Mouse (Mus musculus) embryonic facial prominence, embryonic 11.5 days (tissue): ENCODE measurements at regions not wholly inside any gene's neighbourhood (a gene's known extent, or its start where the extent isn't known, plus 50 kb on each side); places are given as distances from the start of the nearest gene placed in this dataset.

Experiments used
- ATAC-seq: fragments of 200-750 bp; cut with Nextera tagmentation; replicated peaks from 2 replicates; pipeline ENCODE4 v1.8.0; 2017; ENCODE audit warnings: low read depth; ENCODE audit not compliant: insufficient number of reproducible peaks, low FRiP score, low TSS enrichment
- DNase-seq: peaks from one replicate; pipeline ENCODE4 v3.0.0-alpha.2; 2015; ENCODE audit warnings: low spot score
- H3K27ac ChIP-seq: fragments of 300-500 bp; sonication (generic); replicated peaks from 2 replicates; pipeline ENCODE4 v1.5.1; 2014; ENCODE audit warnings: mild to moderate bottlenecking, low read depth, low read length, control low read depth
- H3K27me3 ChIP-seq: fragments of 300-500 bp; sonication (generic); 2 replicates; pipeline ENCODE4 v1.6.1; 2014; ENCODE audit warnings: mild to moderate bottlenecking, low read length, moderate library complexity, mixed read lengths; ENCODE audit not compliant: control insufficient read depth, insufficient read depth
- H3K36me3 ChIP-seq: fragments of 300-500 bp; sonication (generic); replicated peaks from 2 replicates; pipeline ENCODE4 v1.6.1; 2014; ENCODE audit warnings: low read depth, mild to moderate bottlenecking, low read length, moderate library complexity, mixed read lengths; ENCODE audit not compliant: control insufficient read depth, insufficient read depth
- H3K4me1 ChIP-seq: fragments of 300-500 bp; sonication (generic); 2 replicates; pipeline ENCODE4 v1.6.1; 2014; ENCODE audit warnings: low read length, mixed read lengths; ENCODE audit not compliant: control insufficient read depth, insufficient read depth
- H3K4me2 ChIP-seq: fragments of 300-500 bp; sonication (generic); 2 replicates; pipeline ENCODE4 v1.6.1; 2014; ENCODE audit warnings: low read depth, mild to moderate bottlenecking, control low read depth, low read length, moderate library complexity
- H3K4me3 ChIP-seq: fragments of 300-500 bp; sonication (generic); 2 replicates; pipeline ENCODE4 v1.5.1; 2014; ENCODE audit warnings: low read depth, low read length, control low read depth
- H3K9ac ChIP-seq: fragments of 300-500 bp; sonication (generic); replicated peaks from 2 replicates; pipeline ENCODE4 v1.6.1; 2014; ENCODE audit warnings: mild to moderate bottlenecking, control low read depth, low read length
- H3K9me3 ChIP-seq: fragments of 300-500 bp; sonication (generic); replicated peaks from 2 replicates; pipeline ENCODE4 v1.6.1; 2016; ENCODE audit warnings: mild to moderate bottlenecking, low read length, inconsistent platforms, mixed read lengths; ENCODE audit not compliant: control insufficient read depth
- WGBS: fragments of 180-500 bp; shearing (Covaris S2); extraction: QIAGEN DNeasy Blood & Tissue Kit; methylation state at CpG from one replicate; pipeline ENCODE4 v1.1.7; 2014; 5-methylcytosine and 5-hydroxymethylcytosine counted together

GRCm38 (mm10) chr5:111801051-111801450 is 67.3 kb downstream of the Gm26897 start:
- ATAC-seq (no peak), DNase-seq (no peak)
- Histone ChIP-seq H3K27me3 (no peaks in the 10 kb centered on the region), H3K9ac (no peak overlapping the region), H3K36me3 (no peaks in the 10 kb centered on the region), H3K9me3 (no peaks in the 10 kb centered on the region), H3K4me1 (peaks cover 19% of the 10 kb centered on the region), H3K4me2 (no peak overlapping the region), H3K4me3 (no peak overlapping the region), H3K27ac (no peak overlapping the region)
- WGBS: 69% methylated on average over 2 of the region's 2 CpGs

- no peak for DNase-seq
- Histone ChIP-seq H3K36me3 (no peaks in the 10 kb centered on the region), H3K4me1 (peaks cover 11% of the 10 kb centered on the region), H3K27ac (no peak overlapping the region), H3K4me3 (no peak overlapping the region), H3K9ac (no peak overlapping the region), H3K4me2 (no peak overlapping the region), H3K9me3 (no peaks in the 10 kb centered on the region), H3K27me3 (no peaks in the 10 kb centered on the region)
- 58% methylated on average over 6 of the region's 6 CpGs for WGBS
- no peak for ATAC-seq
These were observed 70.8 kb downstream of the Gm26897 start for GRCm38 (mm10) chr5:111804542-111804941.

- 71% methylated on average over 7 of the region's 7 CpGs for WGBS
- no peaks in the 10 kb centered on the region for H3K9me3 ChIP-seq
- H3K4me2 ChIP-seq: no peak overlapping the region
- DNase-seq: no peak
- no peak for ATAC-seq
- no peak overlapping the region for H3K4me3 ChIP-seq
- H3K27me3 ChIP-seq: no peaks in the 10 kb centered on the region
- H3K36me3 ChIP-seq: no peaks in the 10 kb centered on the region
- peaks cover 9% of the 10 kb centered on the region; the same call in 1 of the 2 replicates for H3K4me1 ChIP-seq
- no peak overlapping the region for H3K27ac ChIP-seq
- H3K9ac ChIP-seq: no peak overlapping the region
These were observed 71.4 kb downstream of the Gm26897 start for GRCm38 (mm10) chr5:111805150-111805549.

GRCm38 (mm10) chr5:111805761-111806191 is 72.1 kb downstream of the Gm26897 start:
- Histone ChIP-seq H3K27ac (0 out of 2 replicates have a peak overlapping the region, but pooled peaks have one; percentile 6), H3K36me3 (no peaks in the 10 kb centered on the region), H3K4me2 (no peak overlapping the region), H3K9ac (no peak overlapping the region), H3K9me3 (no peaks in the 10 kb centered on the region), H3K27me3 (no peaks in the 10 kb centered on the region), H3K4me3 (no peak overlapping the region), H3K4me1 (peaks cover 9% of the 10 kb centered on the region; the same call in 1 of the 2 replicates)
- 30% methylated on average over 17 of the region's 17 CpGs for WGBS
- no peak for ATAC-seq
- no peak for DNase-seq

- ATAC-seq: no peak
- 36% methylated on average over 7 of the region's 7 CpGs for WGBS
- DNase-seq: peak; percentile 55
- no peaks in the 10 kb centered on the region for H3K27me3 ChIP-seq
- no peak overlapping the region for H3K4me3 ChIP-seq
- no peak overlapping the region for H3K4me2 ChIP-seq
- H3K27ac ChIP-seq: no peak overlapping the region
- H3K4me1 ChIP-seq: peaks cover 9% of the 10 kb centered on the region; the same call in 1 of the 2 replicates
- no peaks in the 10 kb centered on the region for H3K9me3 ChIP-seq
- no peak overlapping the region for H3K9ac ChIP-seq
- no peaks in the 10 kb centered on the region for H3K36me3 ChIP-seq
These were observed 76.5 kb downstream of the Gm26897 start for GRCm38 (mm10) chr5:111810079-111810808.

GRCm38 (mm10) chr5:111812581-111812980 is 78.9 kb downstream of the Gm26897 start:
- WGBS: 50% methylated on average over 7 of the region's 7 CpGs
- H3K27me3 ChIP-seq: no peaks in the 10 kb centered on the region
- no peak overlapping the region for H3K4me3 ChIP-seq
- H3K9ac ChIP-seq: no peak overlapping the region
- no peak overlapping the region for H3K4me2 ChIP-seq
- no peak for ATAC-seq
- H3K27ac ChIP-seq: no peak overlapping the region
- H3K36me3 ChIP-seq: no peaks in the 10 kb centered on the region
- no peak for DNase-seq
- no peaks in the 10 kb centered on the region for H3K4me1 ChIP-seq
- no peaks in the 10 kb centered on the region for H3K9me3 ChIP-seq

GRCm38 (mm10) chr5:111813090-111813753 is 79.5 kb downstream of the Gm26897 start:
- ATAC-seq: no peak
- 86% methylated on average over 6 of the region's 6 CpGs for WGBS
- no peak overlapping the region for H3K27ac ChIP-seq

More at GRCm38 (mm10) chr5:111813090-111813753, 79.5 kb downstream of the Gm26897 start:
- H3K4me2 ChIP-seq: no peak overlapping the region
- no peaks in the 10 kb centered on the region for H3K27me3 ChIP-seq
- H3K9ac ChIP-seq: no peak overlapping the region
- no peak overlapping the region for H3K4me3 ChIP-seq
- DNase-seq: no peak
- no peaks in the 10 kb centered on the region for H3K36me3 ChIP-seq
- H3K9me3 ChIP-seq: no peaks in the 10 kb centered on the region
- no peaks in the 10 kb centered on the region for H3K4me1 ChIP-seq
